Mouse (Mus musculus) c-Kit-negative CD71-positive TER-119-positive erythroid progenitor cells, embryonic 14.5 days (primary cell): ENCODE results near the gene 1700123O20Rik.

Source experiments
- DNase-seq: peaks from one replicate; pipeline ENCODE4 v3.0.0-alpha.2; 2013; ENCODE audit warnings: low read depth, low spot score

Gene 1700123O20Rik

DNA sequence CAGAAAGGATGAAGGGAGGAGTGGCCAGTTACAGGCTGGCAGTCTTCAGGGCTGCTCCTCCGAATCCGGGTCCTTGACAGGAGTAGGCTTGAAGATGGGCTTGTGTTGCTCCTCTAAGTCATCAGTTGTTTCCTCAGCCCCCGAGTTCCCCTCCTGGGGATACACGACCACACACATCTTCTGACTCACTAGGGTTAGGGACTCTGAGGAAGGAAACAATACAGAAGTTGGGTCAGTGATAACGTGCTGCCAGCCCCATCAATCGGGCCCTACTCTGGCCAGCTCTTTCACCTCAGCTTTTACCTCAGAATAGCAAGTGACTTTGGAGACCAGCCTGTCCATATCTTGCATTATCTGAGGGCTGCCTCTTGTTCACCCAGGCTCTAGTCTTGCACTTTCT lies 38.0 kb downstream of the 1700123O20Rik start:
- no peak for DNase-seq

DNA sequence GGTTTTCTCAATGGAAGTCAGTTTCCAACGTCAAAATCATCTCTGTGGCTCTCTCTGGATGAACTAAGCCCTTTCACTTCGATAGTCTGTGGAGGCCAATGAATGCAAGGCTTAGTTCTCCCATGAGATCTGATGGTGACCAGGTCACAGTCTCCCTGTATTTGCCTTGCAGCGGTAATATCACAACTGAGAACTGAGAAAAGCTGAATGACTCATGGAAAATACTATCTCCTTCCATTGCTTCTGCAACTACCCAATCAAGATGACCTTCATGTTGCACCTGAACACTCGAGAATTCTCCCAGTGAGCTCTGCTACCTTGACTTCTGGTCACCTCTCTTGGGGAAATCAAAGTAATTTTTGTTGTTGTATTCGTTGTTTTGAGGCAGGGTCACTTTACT lies 41.5 kb downstream of the 1700123O20Rik start:
- DNase-seq = no peak

DNA sequence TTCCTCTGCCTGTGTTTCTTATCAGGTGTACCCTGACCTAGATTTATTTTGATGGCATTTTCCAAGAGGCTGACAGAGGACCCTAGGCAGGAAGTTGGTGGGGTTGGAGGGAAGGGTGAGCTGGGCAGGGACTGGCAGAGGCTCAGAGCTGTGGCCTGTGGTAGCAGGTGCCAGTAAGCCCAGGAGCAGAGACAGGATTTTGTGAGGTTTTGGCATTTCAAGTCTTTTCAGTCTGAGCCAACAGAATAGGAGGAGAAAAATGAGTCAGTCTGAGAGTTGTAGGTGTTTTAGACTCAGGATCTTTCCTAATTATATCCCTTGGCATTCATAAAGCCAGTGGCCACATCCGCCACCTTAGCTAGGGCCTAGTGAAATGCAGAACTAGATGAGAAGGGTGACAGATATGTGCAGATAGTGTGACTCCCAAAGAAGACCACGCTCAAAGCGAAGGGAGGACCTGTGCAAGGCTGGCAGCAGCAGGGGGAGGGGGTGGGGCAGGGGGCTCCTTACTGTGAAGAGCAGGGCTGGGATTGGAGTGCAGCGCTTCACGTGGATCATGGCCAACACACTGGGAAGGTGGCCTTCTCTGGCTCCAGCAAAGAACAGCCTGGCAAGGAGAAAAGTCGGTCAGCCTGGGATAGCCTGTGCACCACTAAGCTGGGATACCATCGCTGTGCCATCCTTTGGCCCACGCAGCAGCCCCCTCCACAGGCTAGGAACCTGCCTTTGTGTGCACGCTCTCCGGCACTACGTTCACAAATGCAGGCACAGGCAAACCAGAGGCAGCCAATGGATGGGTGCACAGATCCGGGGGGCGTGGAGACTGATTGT lies 43.0 kb downstream of the 1700123O20Rik start:
- DNase-seq = no peak

DNA sequence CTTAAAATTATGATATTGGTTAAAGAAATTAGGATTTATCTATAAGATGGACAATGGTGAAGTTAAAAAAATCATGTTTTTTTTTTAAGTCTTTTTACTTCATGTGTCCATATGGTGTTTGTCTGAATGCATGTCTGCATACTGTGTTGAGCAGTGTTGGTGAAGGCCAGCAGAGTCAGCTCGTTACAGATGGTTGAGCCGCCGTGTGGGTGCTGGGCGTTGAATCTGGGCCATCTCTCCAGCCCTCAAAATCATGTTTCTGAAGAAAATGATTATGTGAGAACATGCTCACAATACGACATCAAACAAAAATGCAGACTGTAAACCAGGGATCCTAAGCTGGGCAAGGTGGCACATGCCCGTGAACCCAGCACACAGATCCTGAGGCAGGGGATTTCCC lies 44.3 kb downstream of the 1700123O20Rik start:
- no peak for DNase-seq

DNA sequence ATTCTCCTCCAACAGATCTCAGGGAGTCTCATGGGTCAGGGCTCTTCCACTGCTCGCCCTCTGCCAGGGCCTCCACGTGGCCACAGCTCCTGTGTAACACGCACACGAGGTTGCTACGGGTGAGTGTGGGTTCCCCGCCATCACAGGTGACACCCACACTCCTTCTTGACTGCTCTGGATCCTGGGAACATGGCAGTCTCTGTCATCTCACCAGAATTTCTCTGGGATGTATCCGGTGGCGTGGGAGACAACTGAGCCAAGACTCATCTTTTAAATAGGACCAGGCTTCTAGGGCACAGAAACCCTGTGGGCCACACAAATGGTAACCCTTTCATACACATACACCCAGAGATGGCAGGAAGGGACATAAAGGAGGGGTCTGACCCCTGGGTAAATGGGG lies 46.2 kb downstream of the 1700123O20Rik start:
- no peak for DNase-seq

DNA sequence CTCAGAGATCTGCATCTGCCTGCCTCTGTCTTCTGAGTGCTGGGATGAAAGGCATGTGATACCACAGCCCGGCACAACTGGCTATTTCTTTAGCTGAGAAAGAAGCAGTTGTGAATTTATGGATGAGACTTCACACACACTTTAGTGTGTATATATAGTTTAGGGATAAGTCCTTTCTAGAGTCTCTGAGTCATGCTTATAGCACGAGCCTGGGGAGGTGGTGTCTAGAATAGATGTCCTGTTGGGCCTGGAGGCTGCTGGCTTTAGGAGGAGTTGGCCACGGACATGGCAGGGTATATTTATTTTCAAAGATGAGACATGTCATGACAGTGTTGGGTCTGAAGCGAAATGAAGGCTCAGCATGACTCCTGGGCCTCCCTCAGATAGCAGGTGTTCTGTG lies 48.0 kb downstream of the 1700123O20Rik start:
- DNase-seq = no peak

DNA sequence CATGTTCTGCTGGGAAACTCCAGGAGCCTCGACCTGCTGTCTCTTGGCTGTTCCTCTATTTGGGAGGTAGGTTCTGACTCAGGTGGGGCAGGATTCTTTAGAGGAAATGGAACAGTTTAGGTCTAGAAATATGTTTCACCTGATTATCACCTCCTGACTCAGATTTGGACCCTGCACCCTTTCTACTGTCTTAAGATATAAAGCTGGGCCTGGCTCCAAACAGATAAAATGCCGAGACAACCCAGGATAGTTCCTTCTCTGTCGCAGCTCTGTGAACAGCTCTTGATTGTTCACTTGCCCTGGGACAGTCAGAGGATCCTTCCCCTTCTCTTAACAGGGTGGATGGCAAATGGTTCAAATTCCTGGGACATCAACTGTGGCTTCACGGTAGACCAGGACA lies 49.2 kb downstream of the 1700123O20Rik start:
- no peak for DNase-seq

DNA sequence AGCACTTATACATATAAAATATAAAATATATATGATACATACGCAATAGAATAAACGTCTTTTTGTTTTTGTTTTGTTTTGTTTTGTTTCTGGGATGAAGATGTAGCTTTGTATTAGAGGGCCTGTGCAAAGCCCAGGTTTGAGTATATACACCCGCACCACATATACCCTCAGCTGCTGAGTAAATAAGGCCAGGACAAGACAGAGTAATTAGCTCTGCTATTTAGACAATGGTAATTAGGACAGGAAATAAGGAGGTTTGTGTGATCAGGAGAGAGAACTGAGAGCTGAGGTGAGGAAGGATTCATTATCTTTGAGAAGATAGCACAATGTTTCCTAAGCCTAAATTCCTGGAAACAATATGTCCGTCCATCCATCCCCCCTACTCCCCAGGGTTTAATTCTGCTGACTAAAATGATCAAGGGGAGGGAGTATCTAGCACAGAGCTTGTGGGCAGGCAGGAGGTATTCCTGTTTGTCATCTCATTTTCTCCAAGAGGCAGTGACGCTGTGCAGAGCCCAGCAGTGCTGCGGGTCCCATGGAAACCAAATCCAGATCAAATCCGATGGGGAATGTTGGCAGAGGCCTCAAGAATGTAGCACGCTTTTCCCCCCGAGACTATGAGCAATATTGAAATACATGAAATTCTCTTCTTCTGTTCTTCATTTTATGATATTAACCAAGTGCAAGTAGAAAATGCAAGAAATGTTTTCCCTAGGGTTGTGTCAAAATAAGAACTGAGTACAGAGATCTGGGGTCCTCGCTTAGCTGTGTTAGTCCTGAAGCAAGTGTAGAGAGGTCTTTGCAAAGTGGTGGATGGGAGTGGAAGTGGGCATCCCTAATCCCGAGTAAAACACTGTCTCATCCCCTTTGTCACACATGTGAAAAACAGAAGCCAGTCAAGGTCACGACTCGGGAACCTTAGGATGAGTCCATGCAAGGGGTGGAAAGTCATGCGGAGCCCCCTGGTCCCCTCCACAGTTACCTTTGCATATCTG lies 50.8 kb downstream of the 1700123O20Rik start:
- DNase-seq = no peak

DNA sequence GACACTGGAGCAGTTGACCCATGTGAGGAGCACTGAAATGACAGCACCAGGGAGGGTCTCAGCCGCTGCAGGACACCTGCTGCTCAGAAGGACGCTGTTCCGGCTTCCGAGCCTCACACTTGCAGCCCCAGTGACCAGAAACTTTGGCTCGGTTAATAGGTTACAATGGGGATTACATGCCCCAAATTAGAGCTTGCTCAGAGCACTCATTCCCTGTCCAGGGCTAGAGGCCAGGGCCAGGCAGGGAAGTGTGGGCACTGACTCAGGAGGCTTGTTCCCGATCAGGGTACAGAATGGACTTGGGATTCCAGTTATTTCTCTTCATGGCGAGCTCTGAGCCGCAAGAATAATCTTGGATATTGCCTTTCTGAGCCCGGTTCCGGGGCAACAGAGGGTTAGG lies 51.6 kb downstream of the 1700123O20Rik start:
- no peak for DNase-seq
